Mouse (Mus musculus) E14TG2a.4 (cell line): ENCODE data around the gene Cpne5.

Experiments used
- CTCF ChIP-seq: conservative IDR thresholded peaks from 2 replicates; pipeline ENCODE4 v1.5.1; 2014; ENCODE audit warnings: low read length
- NANOG ChIP-seq: IDR thresholded peaks from 2 replicates; pipeline ENCODE4 v1.6.1; 2014; ENCODE audit warnings: borderline replicate concordance, low read length, mixed read lengths
- POU5F1 ChIP-seq: IDR thresholded peaks from 2 replicates; pipeline ENCODE4 v1.6.1; 2014; ENCODE audit warnings: low read length, borderline replicate concordance

DNA sequence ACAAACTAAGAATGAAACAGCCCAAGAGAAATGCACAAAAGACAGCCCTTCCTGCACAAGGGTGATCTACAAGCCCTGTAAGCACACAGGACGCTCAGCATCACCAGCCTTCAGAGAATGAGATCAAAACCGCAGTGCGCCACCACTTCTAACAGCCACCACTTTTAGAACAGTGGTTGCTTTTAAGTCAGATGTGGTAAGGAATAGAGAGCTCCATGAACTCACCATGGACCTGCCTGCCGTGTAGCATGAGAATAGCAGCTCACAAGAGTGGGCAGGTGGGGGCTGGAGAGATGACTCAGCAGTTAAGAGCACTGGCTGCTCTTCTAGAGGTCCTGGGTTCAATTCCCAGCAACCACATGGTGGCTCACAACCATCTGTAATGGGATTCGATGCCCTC, 42.5 kb upstream of the Cpne5 start:
- TF ChIP-seq CTCF (no peak), NANOG (no peak), POU5F1 (no peak)
